Mouse (Mus musculus) kidney, adult 2 months (tissue): ENCODE data around the gene Znrf3. TPM values are rescaled to one million over a fixed set of nuclear protein-coding genes. Genes with fewer than 3 reads are reported as not detected.

Experiments
- DNase-seq: peaks from one replicate; pipeline ENCODE4 v3.0.0; 2021
- H3K27ac ChIP-seq: fragments of 200-500 bp; 2 replicates; pipeline ENCODE4 v1.5.1; 2012; ENCODE audit warnings: low read depth, low read length, control low read depth, inconsistent platforms; ENCODE audit not compliant: insufficient read depth
- H3K27me3 ChIP-seq: fragments of 200-500 bp; replicated peaks from 2 replicates; pipeline ENCODE4 v1.6.1; 2012; ENCODE audit warnings: mild to moderate bottlenecking, moderate library complexity, low read length, inconsistent platforms; ENCODE audit not compliant: control insufficient read depth, insufficient read depth
- H3K36me3 ChIP-seq: fragments of 200-500 bp; 2 replicates; pipeline ENCODE4 v1.6.1; 2012; ENCODE audit warnings: mild to moderate bottlenecking, moderate library complexity, low read length, inconsistent platforms; ENCODE audit not compliant: control insufficient read depth, insufficient read depth
- H3K4me1 ChIP-seq: fragments of 200-500 bp; 2 replicates; pipeline ENCODE4 v1.6.1; 2011; ENCODE audit warnings: low read length; ENCODE audit not compliant: control insufficient read depth, insufficient read depth
- H3K4me3 ChIP-seq: fragments of 200-500 bp; 2 replicates; pipeline ENCODE4 v1.5.1; 2011; ENCODE audit warnings: mild to moderate bottlenecking, low read depth, low read length, control low read depth; ENCODE audit not compliant: insufficient read depth
- CTCF ChIP-seq: fragments of 200-500 bp; conservative IDR thresholded peaks from 2 replicates; pipeline ENCODE4 v1.5.1; 2011; ENCODE audit warnings: low read depth, mild to moderate bottlenecking, control low read depth, low read length, moderate library complexity, mixed read lengths; ENCODE audit not compliant: insufficient read depth, insufficient read length
- POLR2A ChIP-seq: fragments of 200-500 bp; IDR thresholded peaks from one replicate; pipeline ENCODE4 v1.6.1; 2011; ENCODE audit warnings: low read depth, low read length, control low read depth
- WGBS: fragments of 180-500 bp; shearing (Covaris S2); methylation state at CpG from one replicate; pipeline ENCODE4 v1.1.7; 2018; 5-methylcytosine and 5-hydroxymethylcytosine counted together
- polyA plus RNA-seq: library from polyadenylated mRNA; depleted of rRNA; stranded (reverse); fragments of >200 nt; gene quantifications from 2 replicates; pipeline ENCODE4 v1.2.3, GENCODE M21; 2012

The Znrf3 gene
- polyA plus RNA-seq, 1 experiment, result 6.2 TPM

GRCm38 (mm10) chr11:5442590-5443021, 2.0 kb downstream of the Znrf3 start:
- no peak overlapping the region for H3K4me3 ChIP-seq

GRCm38 (mm10) chr11:5437646-5438045, 7.0 kb downstream of the Znrf3 start:
- Histone ChIP-seq H3K36me3 (no peaks in the 10 kb centered on the region), H3K4me3 (no peak overlapping the region), H3K4me1 (0 out of 2 replicates have a peak, but pooled peaks cover 2% of the 10 kb centered on the region), H3K27me3 (no peaks in the 10 kb centered on the region), H3K27ac (no peak overlapping the region)
- TF ChIP-seq POLR2A, result no peak
- TF ChIP-seq CTCF, result no peak
- WGBS, result 83% methylated on average over 2 of the region's 2 CpGs
- DNase-seq, result no peak

More at GRCm38 (mm10) chr11:5442590-5443021, 2.0 kb downstream of the Znrf3 start:
- 47% methylated on average over 3 of the region's 3 CpGs for WGBS
- H3K27me3 ChIP-seq, result no peaks in the 10 kb centered on the region
- H3K27ac ChIP-seq, result no peak overlapping the region
- DNase-seq, result no peak
- TF ChIP-seq POLR2A (no peak), CTCF (no peak)
- H3K36me3 ChIP-seq, result no peaks in the 10 kb centered on the region
- H3K4me1 ChIP-seq, result peaks cover 2% of the 10 kb centered on the region; the same call in 1 of the 2 replicates

GRCm38 (mm10) chr11:5436988-5437387, 7.7 kb downstream of the Znrf3 start:
- no peaks in the 10 kb centered on the region for H3K36me3 ChIP-seq
- H3K4me3 ChIP-seq, result no peak overlapping the region
- TF ChIP-seq POLR2A (no peak), CTCF (no peak)
- no peak overlapping the region for H3K27ac ChIP-seq
- no peaks in the 10 kb centered on the region for H3K27me3 ChIP-seq
- 0 out of 2 replicates have a peak, but pooled peaks cover 2% of the 10 kb centered on the region for H3K4me1 ChIP-seq
- no peak for DNase-seq

- H3K27ac ChIP-seq, result no peak overlapping the region
- no peak overlapping the region for H3K4me3 ChIP-seq
- 0 out of 2 replicates have a peak, but pooled peaks cover 2% of the 10 kb centered on the region for H3K4me1 ChIP-seq
- no peak for DNase-seq
- no peaks in the 10 kb centered on the region for H3K36me3 ChIP-seq
- H3K27me3 ChIP-seq, result no peaks in the 10 kb centered on the region
- TF ChIP-seq POLR2A (no peak), CTCF (no peak)
- WGBS, result 86% methylated on average over 1 of the region's 1 CpGs
Measured at GRCm38 (mm10) chr11:5435493-5435892, 9.2 kb downstream of the Znrf3 start.

DNA sequence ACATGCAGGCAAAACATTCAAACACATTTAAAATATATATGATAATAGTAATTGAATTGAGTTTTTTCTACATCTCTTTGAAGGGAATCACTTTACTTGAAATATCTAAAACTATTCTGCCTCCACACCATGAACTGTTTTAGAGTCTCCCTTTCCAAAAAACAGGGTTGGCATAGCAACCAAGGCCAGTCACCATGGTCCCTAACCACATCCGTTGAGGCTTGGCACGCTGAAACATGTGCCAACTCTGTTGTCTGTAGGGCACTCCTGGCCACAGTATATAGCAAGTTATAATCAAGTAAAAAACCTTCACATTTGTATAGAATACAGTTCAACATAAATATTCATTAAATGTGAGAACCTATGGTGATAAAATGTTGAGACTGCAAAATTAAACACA, 12.3 kb downstream of the Znrf3 start:
- TF ChIP-seq POLR2A, result no peak
- no peak for TF ChIP-seq CTCF
- H3K4me3 ChIP-seq, result no peak overlapping the region
- WGBS, result 69% methylated on average over 2 of the region's 2 CpGs
- no peaks in the 10 kb centered on the region for H3K36me3 ChIP-seq
- peaks cover 4% of the 10 kb centered on the region; the same call in 1 of the 2 replicates for H3K4me1 ChIP-seq
- H3K27me3 ChIP-seq, result no peaks in the 10 kb centered on the region
- H3K27ac ChIP-seq, result no peak overlapping the region
- DNase-seq, result no peak

DNA sequence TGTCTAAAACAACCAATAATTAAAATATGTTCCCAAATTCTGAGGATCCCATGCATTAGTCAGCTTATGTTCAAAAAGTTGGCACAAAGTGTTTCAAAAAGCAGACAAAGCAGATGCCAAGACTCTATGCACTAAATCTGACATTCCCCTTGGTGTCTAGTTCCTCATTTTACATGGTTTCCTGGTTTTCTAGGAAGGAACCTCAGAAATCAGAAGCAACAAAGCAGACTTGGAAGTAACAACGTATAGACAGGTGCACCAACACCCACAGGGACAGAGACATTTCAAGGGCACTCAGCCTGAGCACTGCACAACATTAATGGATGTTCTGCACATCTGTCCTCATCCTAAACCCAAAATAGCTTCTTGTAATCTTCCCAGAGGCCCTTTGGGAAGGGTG, 13.8 kb downstream of the Znrf3 start:
- 50% methylated on average over 1 of the region's 1 CpGs for WGBS

GRCm38 (mm10) chr11:5429396-5430190, 15.1 kb downstream of the Znrf3 start:
- Histone ChIP-seq H3K27me3 (no peaks in the 10 kb centered on the region), H3K36me3 (no peaks in the 10 kb centered on the region), H3K27ac (no peak overlapping the region), H3K4me1 (peaks cover 10% of the 10 kb centered on the region; the same call in 1 of the 2 replicates), H3K4me3 (no peak overlapping the region)
- TF ChIP-seq CTCF (no peak), POLR2A (no peak)
- DNase-seq, result no peak
- 96% methylated on average over 4 of the region's 4 CpGs for WGBS

More for the DNA sequence above, 13.8 kb downstream of the Znrf3 start:
- H3K4me3 ChIP-seq, result no peak overlapping the region
- H3K27me3 ChIP-seq, result no peaks in the 10 kb centered on the region
- DNase-seq, result no peak
- H3K36me3 ChIP-seq, result no peaks in the 10 kb centered on the region
- H3K4me1 ChIP-seq, result peaks cover 10% of the 10 kb centered on the region; the same call in 1 of the 2 replicates
- H3K27ac ChIP-seq, result no peak overlapping the region
- TF ChIP-seq POLR2A (no peak), CTCF (no peak)
